Mouse (Mus musculus) limb, embryonic 14.5 days (tissue): ENCODE data around the gene Gpatch4. TPM values are rescaled to one million over a fixed set of nuclear protein-coding genes. Genes with fewer than 3 reads are reported as not detected.

Source experiments
- ATAC-seq: fragments of 200-750 bp; cut with Nextera tagmentation; 2 replicates; pipeline ENCODE4 v1.8.0; 2017; ENCODE audit warnings: low read depth, moderate number of reproducible peaks, moderate TSS enrichment; ENCODE audit not compliant: low FRiP score
- DNase-seq: peaks from one replicate; pipeline ENCODE4 v3.0.0-alpha.2; 2015; ENCODE audit warnings: low spot score
- H3K27ac ChIP-seq: fragments of 300-500 bp; sonication (generic); replicated peaks from 2 replicates; pipeline ENCODE4 v1.5.1; 2014; ENCODE audit warnings: low read depth, mild to moderate bottlenecking, low read length, moderate library complexity, mixed read lengths
- H3K27me3 ChIP-seq: fragments of 300-500 bp; sonication (generic); 2 replicates; pipeline ENCODE4 v1.6.1; 2014; ENCODE audit warnings: low read length, mixed read lengths; ENCODE audit not compliant: control insufficient read depth, insufficient read depth
- H3K36me3 ChIP-seq: fragments of 300-500 bp; sonication (generic); 2 replicates; pipeline ENCODE4 v1.6.1; 2014; ENCODE audit warnings: mild to moderate bottlenecking, low read length, moderate library complexity, mixed read lengths; ENCODE audit not compliant: control insufficient read depth, insufficient read depth
- H3K4me1 ChIP-seq: fragments of 300-500 bp; sonication (generic); 2 replicates; pipeline ENCODE4 v1.6.1; 2014; ENCODE audit warnings: antibody characterized with exemption, low read length, mixed read lengths; ENCODE audit not compliant: control insufficient read depth, insufficient read depth
- H3K4me2 ChIP-seq: fragments of 300-500 bp; sonication (generic); replicated peaks from 2 replicates; pipeline ENCODE4 v1.6.1; 2014; ENCODE audit warnings: low read depth, mild to moderate bottlenecking, low read length, moderate library complexity; ENCODE audit not compliant: severe bottlenecking
- H3K4me3 ChIP-seq: fragments of 300-500 bp; sonication (generic); replicated peaks from 2 replicates; pipeline ENCODE4 v1.5.1; 2014; ENCODE audit warnings: low read length
- H3K9ac ChIP-seq: fragments of 300-500 bp; sonication (generic); 2 replicates; pipeline ENCODE4 v1.6.1; 2014; ENCODE audit warnings: mild to moderate bottlenecking, low read depth, low read length, moderate library complexity; ENCODE audit not compliant: severe bottlenecking
- H3K9me3 ChIP-seq: fragments of 300-500 bp; sonication (generic); 2 replicates; pipeline ENCODE4 v1.6.1; 2016; ENCODE audit warnings: low read length; ENCODE audit not compliant: control insufficient read depth
- POLR2A ChIP-seq: fragments of 200-500 bp; IDR thresholded peaks from 2 replicates; pipeline ENCODE4 v1.8.0; 2012; ENCODE audit warnings: inconsistent platforms, mild to moderate bottlenecking, moderate library complexity, borderline replicate concordance; ENCODE audit not compliant: insufficient read depth, insufficient read length; ENCODE audit errors: extremely low read depth
- WGBS: fragments of 180-500 bp; shearing (Covaris S2); extraction: QIAGEN DNeasy Blood & Tissue Kit; methylation state at CpG from one replicate; pipeline ENCODE4 v1.1.7; 2014; 5-methylcytosine and 5-hydroxymethylcytosine counted together
- polyA plus RNA-seq, 2 experiments: library from polyadenylated mRNA; depleted of rRNA in 1 of 2; stranded (reverse) in 1 of 2; unstranded in 1 of 2; fragments of >200 nt; fragmentation: Nextera tagmentation in 1 of 2; extraction: Ambion mirVana in 1 of 2; gene quantifications; 2 replicates each; pipeline versions ENCODE4 v1.2.1 to v1.2.3; 2012 to 2014

Gene Gpatch4
- polyA plus RNA-seq, 2 experiments, result 16.2 to 30.2 TPM

- 88% methylated on average over 3 of the region's 3 CpGs for WGBS
- H3K27ac ChIP-seq, result no peak overlapping the region
- no peak overlapping the region for H3K9ac ChIP-seq
- H3K36me3 ChIP-seq, result peaks cover 43% of the 10 kb centered on the region
- H3K4me3 ChIP-seq, result no peak overlapping the region
- no peak for ATAC-seq
- H3K27me3 ChIP-seq, result no peaks in the 10 kb centered on the region
- H3K4me2 ChIP-seq, result no peak overlapping the region
- TF ChIP-seq POLR2A, result no peak
- no peak for DNase-seq
- H3K4me1 ChIP-seq, result no peaks in the 10 kb centered on the region
- H3K9me3 ChIP-seq, result no peaks in the 10 kb centered on the region
These were observed 6.6 kb downstream of the Gpatch4 start for GRCm38 (mm10) chr3:88049532-88049931.

DNA sequence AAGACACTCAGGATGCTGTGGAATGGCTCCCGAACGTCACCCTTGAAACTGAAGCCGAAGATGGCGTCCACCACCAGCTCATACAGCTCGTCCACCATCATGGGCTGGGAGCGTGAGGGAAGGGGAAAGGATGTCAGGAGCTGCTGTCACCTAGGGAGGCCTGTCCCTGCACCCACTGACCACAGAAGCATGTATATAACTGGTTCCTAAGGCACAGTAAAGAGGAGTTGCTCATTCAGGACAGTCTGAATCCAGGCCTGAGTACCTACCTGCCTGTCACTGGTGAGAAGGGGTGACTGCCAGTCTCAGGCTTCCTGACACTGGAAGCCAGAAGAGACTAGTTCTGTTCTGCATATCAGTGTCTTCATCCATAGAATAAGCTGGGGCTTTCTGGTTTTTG, 14.1 kb downstream of the Gpatch4 start:
- H3K9ac ChIP-seq, result no peak overlapping the region; the same call in 1 of the 2 replicates
- no peak for TF ChIP-seq POLR2A
- DNase-seq (no peak), ATAC-seq (no peak)
- H3K9me3 ChIP-seq, result no peaks in the 10 kb centered on the region
- H3K4me2 ChIP-seq, result no peak overlapping the region
- 0 out of 2 replicates have a peak overlapping the region, but pooled peaks have one; percentile 89 for H3K4me3 ChIP-seq
- no peak overlapping the region for H3K27ac ChIP-seq
- H3K36me3 ChIP-seq, result peaks cover 44% of the 10 kb centered on the region
- H3K4me1 ChIP-seq, result peaks cover 8% of the 10 kb centered on the region; the same call in 1 of the 2 replicates
- H3K27me3 ChIP-seq, result no peaks in the 10 kb centered on the region
- 89% methylated on average over 6 of the region's 6 CpGs for WGBS

DNA sequence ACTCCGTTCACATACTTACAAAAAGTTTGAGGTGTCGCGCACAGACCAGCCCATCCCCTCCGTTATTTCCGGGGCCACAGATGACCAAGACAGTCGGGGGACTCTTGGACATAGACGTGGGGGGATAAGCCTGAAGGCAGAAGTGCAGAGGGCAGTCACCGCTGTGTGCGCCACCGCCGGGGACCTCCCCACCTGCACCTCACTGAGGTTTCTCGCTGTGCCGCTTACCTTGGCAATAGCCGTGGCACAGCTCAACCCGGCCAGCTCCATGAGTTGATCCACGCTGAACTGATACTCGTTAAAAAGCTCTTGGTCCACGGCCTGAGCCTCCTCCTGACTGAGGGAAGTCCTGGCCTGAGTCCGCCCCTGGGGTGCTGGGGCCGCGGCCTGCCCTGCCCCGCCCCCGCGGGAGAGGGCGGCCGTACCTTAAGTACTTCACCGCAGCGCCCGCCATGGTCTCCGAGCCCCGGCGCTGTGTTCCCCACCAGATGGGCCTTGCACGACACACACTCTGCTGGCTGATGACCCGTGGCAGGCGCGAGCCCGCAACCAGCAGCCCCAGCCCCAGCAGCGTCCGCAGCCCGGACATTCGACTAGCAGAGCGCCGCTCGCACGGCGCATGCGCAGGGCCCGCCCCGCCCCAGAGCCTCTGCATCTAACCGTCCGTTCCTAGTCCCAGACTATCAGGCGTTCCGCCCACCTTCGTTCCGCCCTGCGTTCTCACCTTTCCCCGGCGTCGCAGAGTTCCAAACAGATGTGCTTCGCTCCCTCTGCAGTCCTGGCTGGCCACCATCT, 15.2 kb downstream of the Gpatch4 start, which contains the start of gene Naxe:
Gene Naxe (minus strand): TSS at position 594 of the 795 bp plus-strand sequence.
- peak; percentile 89; the same call in 1 of the 2 replicates for TF ChIP-seq POLR2A
- no peaks in the 10 kb centered on the region for H3K9me3 ChIP-seq
- H3K27ac ChIP-seq, result peak within 1 kb of the TSS; percentile 58; the same call in 1 of the 2 replicates
- H3K4me1 ChIP-seq, result peaks cover 8% of the 10 kb centered on the region; the same call in 1 of the 2 replicates
- peak; percentile 96 for ATAC-seq
- no peaks in the 10 kb centered on the region for H3K27me3 ChIP-seq
- peaks cover 34% of the 10 kb centered on the region for H3K36me3 ChIP-seq
- DNase-seq, result peak; percentile 92
- WGBS, result under 1% methylated on average over 37 of the region's 60 CpGs
- peak within 1 kb of the TSS; percentile 89 for H3K4me2 ChIP-seq
- H3K9ac ChIP-seq, result peak within 1 kb of the TSS; percentile 79
- H3K4me3 ChIP-seq, result peak within 1 kb of the TSS; percentile 89

GRCm38 (mm10) chr3:88068386-88068785, 25.5 kb downstream of the Gpatch4 start:
- no peak overlapping the region for H3K9ac ChIP-seq
- no peak overlapping the region for H3K27ac ChIP-seq
- H3K9me3 ChIP-seq, result no peaks in the 10 kb centered on the region
- DNase-seq, result peak; percentile 20
- WGBS, result 13% methylated on average over 2 of the region's 2 CpGs
- H3K36me3 ChIP-seq, result no peaks in the 10 kb centered on the region
- H3K4me3 ChIP-seq, result no peak overlapping the region
- ATAC-seq, result no peak
- no peak for TF ChIP-seq POLR2A
- H3K27me3 ChIP-seq, result no peaks in the 10 kb centered on the region
- no peak overlapping the region for H3K4me2 ChIP-seq
- no peaks in the 10 kb centered on the region for H3K4me1 ChIP-seq

DNA sequence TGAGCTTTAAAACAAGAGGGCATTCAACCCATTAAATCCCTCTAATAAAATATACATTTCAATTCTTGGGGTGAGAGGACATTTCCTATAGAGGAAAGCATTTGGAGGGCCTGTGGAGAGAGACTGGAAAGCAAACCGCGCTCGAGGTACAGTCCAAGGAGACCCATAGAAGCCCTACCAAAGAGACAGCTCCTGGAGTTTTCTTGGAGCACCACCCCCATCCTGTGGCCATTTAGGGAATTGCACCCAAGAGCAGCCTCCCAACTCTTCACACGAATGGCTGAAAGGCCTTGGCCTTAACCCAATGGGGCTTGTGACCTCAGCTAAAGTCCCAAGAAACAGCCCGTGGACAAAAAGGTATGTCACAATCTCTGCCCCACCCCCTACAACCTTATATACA, 28.9 kb downstream of the Gpatch4 start:
- ATAC-seq (peak; percentile 58; the same call in 1 of the 2 replicates), DNase-seq (peak; percentile 81)
- Histone ChIP-seq H3K4me1 (no peaks in the 10 kb centered on the region), H3K4me2 (no peak overlapping the region), H3K36me3 (no peaks in the 10 kb centered on the region), H3K27me3 (no peaks in the 10 kb centered on the region), H3K9ac (no peak overlapping the region), H3K27ac (no peak overlapping the region), H3K4me3 (no peak overlapping the region), H3K9me3 (no peaks in the 10 kb centered on the region)
- WGBS, result 1% methylated on average over 5 of the region's 5 CpGs
- no peak for TF ChIP-seq POLR2A
